Mouse (Mus musculus) G1E (cell line): ENCODE data around the gene Ppp1r12c.

Source experiments
- CTCF ChIP-seq: IDR thresholded peaks from 2 replicates; pipeline ENCODE4 v1.5.1; 2012; ENCODE audit warnings: low read depth, low read length, inconsistent platforms, mixed read lengths
- GATA1 ChIP-seq: IDR thresholded peaks from 2 replicates; pipeline ENCODE4 v1.6.1; 2012; ENCODE audit warnings: borderline replicate concordance, low read length, inconsistent platforms, mixed read lengths
- GATA2 ChIP-seq: IDR thresholded peaks from 2 replicates; pipeline ENCODE4 v1.6.1; 2012; ENCODE audit warnings: low read depth, low read length, inconsistent platforms, borderline replicate concordance
- POLR2AphosphoS5 ChIP-seq: IDR thresholded peaks from 2 replicates; pipeline ENCODE4 v1.6.1; 2012; ENCODE audit warnings: low read depth, low read length, inconsistent platforms; ENCODE audit not compliant: insufficient replicate concordance
- TAL1 ChIP-seq: conservative IDR thresholded peaks from 2 replicates; pipeline ENCODE4 v1.6.1; 2012; ENCODE audit warnings: low read depth, low read length, inconsistent platforms, mixed read lengths

DNA sequence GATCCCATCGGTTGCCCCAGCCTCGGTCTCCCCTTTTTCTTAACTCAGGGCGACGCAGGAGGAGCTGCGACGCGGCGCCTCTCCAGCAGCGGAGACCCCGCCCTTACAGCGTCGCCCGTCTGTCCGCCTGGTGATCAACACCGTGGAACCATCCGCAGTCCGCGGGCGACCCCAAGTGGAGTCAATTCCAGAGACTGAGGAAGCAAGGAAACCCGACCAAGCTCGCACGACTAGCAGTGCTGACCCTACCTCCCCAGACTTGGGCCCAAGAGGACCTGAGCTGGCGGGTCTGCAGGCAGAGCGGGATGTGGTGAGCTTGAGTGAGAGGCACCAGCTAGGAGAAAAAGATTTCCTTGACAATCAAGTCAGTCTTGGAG, 30.3 kb downstream of the Ppp1r12c start:
- TF ChIP-seq CTCF, result no peak
- no peak for TF ChIP-seq GATA1
- TF ChIP-seq TAL1, result no peak
- no peak for TF ChIP-seq POLR2AphosphoS5
- TF ChIP-seq GATA2, result no peak
